Mouse (Mus musculus) bone marrow macrophage, adult 2 months (primary cell): ENCODE measurements around the gene Hddc3.

Experiments used
- CTCF ChIP-seq: IDR thresholded peaks from 2 replicates; pipeline ENCODE4 v1.5.1; 2012; ENCODE audit warnings: low read depth, mild to moderate bottlenecking, low read length, moderate library complexity
- POLR2A ChIP-seq: IDR thresholded peaks from 2 replicates; pipeline ENCODE4 v1.6.1; 2012; ENCODE audit warnings: mild to moderate bottlenecking, low read depth, low read length, borderline replicate concordance

DNA sequence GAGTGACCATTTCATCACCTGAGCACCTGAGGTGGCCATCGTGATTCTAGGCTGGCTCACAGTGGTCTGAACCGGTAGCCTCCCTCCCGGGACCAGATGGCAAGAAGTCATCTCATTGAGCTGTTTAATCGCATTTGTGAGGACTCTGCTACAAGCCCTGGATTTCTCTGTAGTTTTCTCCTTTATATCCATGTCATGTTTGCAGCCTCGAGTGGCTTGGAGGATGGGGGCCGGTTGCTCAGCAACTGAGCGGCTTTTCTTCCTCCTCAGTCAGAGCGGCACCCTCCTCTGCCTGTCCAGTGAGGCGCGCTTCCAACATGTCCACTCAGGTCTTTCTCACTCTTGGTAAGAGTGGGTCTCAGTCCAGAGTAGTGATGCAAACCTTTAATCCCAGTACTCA is 33.3 kb downstream of the Hddc3 start:
- TF ChIP-seq POLR2A (no peak), CTCF (no peak)
